Mouse (Mus musculus) embryonic fibroblast, embryonic 13.5 days (primary cell): ENCODE results near the gene Zscan22.

Experiments used
- CTCF ChIP-seq: IDR thresholded peaks from 2 replicates; pipeline ENCODE4 v1.5.1; 2011; ENCODE audit warnings: mild to moderate bottlenecking, control low read depth, low read length, moderate library complexity, borderline replicate concordance; ENCODE audit not compliant: insufficient read depth
- POLR2A ChIP-seq: IDR thresholded peaks from 2 replicates; pipeline ENCODE4 v1.6.1; 2011; ENCODE audit warnings: low read depth, mild to moderate bottlenecking, control low read depth, low read length, moderate library complexity

DNA sequence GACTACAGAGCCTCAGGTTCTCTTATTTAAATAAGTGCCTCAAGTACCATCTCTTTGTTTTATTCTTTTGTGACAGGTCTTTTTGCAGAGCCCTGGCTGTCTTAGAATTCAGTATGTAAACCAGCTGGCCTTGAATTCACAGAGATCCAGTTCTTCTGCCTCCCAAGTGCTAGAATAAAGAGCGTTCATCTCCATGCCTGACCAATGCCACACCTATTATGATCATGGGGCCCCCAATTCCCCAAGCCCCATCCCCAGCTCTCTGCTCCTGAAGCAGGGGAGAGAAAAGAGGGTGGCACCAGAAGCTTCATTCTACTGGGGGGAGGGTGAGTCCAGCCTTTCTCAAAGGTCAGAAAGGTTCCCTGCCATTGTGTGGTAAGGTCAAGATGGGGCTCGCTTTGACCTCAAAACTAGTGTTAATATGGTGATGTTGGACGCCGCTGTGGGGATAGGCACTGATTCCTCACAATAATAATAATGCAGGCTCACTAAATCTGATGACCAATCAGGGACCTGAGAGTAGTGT lies 36.1 kb downstream of the Zscan22 start:
- no peak for TF ChIP-seq CTCF
- no peak for TF ChIP-seq POLR2A
